Mouse (Mus musculus) cerebellum, adult 2 months (tissue): ENCODE measurements around the gene Tlr7. TPM values are rescaled to one million over a fixed set of nuclear protein-coding genes. Genes with fewer than 3 reads are reported as not detected.

Experiments used
- DNase-seq, 2 experiments: peaks; one replicate each; pipeline ENCODE4 v3.0.0; 2021
- H3K27ac ChIP-seq: fragments of 200-500 bp; 2 replicates; pipeline ENCODE4 v1.5.1; 2012; ENCODE audit warnings: low read length, control low read depth, inconsistent platforms; ENCODE audit not compliant: insufficient read depth
- H3K27me3 ChIP-seq: fragments of 200-500 bp; 2 replicates; pipeline ENCODE4 v1.6.1; 2012; ENCODE audit warnings: inconsistent platforms, mild to moderate bottlenecking, low read length, moderate library complexity; ENCODE audit not compliant: control insufficient read depth, insufficient read depth
- H3K4me1 ChIP-seq: fragments of 200-500 bp; 2 replicates; pipeline ENCODE4 v1.6.1; 2011; ENCODE audit warnings: low read length; ENCODE audit not compliant: control insufficient read depth, insufficient read depth
- H3K4me3 ChIP-seq: fragments of 200-500 bp; replicated peaks from 2 replicates; pipeline ENCODE3; 2011; ENCODE audit warnings: mild to moderate bottlenecking, low read depth, low read length, control low read depth; ENCODE audit not compliant: insufficient read depth
- CTCF ChIP-seq: fragments of 200-500 bp; IDR thresholded peaks from 2 replicates; pipeline ENCODE4 v1.5.1; 2011; ENCODE audit warnings: low read depth, mild to moderate bottlenecking, control low read depth, low read length, moderate library complexity, borderline replicate concordance; ENCODE audit not compliant: insufficient read depth
- POLR2A ChIP-seq: fragments of 200-500 bp; IDR thresholded peaks from 2 replicates; pipeline ENCODE4 v1.6.1; 2011; ENCODE audit warnings: low read length, control low read depth, borderline replicate concordance; ENCODE audit not compliant: insufficient read depth
- WGBS: fragments of 180-500 bp; shearing (Covaris S2); methylation state at CpG from one replicate; pipeline ENCODE4 v1.1.7; 2018; 5-methylcytosine and 5-hydroxymethylcytosine counted together
- polyA plus RNA-seq: library from polyadenylated mRNA; depleted of rRNA; stranded (reverse); fragments of >200 nt; gene quantifications from 2 replicates; pipeline ENCODE4 v1.2.3, GENCODE M21; 2012

Tlr7 gene
- polyA plus RNA-seq, 1 experiment: 0.34 TPM

DNA sequence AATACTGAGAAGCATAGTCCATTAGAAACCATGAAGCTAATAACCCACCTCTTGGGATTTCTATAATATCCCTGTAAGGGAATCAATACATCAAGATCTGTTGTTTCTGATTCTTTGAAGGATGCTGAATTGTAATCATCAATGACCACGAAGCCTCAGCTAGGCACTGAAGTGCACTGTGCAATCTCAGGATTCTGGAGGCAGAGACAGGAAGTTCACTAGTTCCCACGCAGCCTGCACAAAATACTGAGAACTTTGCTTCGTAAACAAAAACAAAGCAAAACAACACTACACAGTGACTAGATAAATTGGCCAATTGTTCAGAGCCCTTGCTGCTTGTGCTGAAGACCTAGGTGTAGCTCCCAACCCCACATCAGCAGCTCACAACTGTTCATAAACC is 11.5 kb upstream of the Tlr7 start:
- Histone ChIP-seq H3K27me3 (no peaks in the 10 kb centered on the region), H3K4me3 (no peak overlapping the region), H3K27ac (no peak overlapping the region), H3K4me1 (no peaks in the 10 kb centered on the region)
- no peak for DNase-seq
- TF ChIP-seq POLR2A: no peak
- WGBS: 99% methylated on average over 3 of the region's 3 CpGs

DNA sequence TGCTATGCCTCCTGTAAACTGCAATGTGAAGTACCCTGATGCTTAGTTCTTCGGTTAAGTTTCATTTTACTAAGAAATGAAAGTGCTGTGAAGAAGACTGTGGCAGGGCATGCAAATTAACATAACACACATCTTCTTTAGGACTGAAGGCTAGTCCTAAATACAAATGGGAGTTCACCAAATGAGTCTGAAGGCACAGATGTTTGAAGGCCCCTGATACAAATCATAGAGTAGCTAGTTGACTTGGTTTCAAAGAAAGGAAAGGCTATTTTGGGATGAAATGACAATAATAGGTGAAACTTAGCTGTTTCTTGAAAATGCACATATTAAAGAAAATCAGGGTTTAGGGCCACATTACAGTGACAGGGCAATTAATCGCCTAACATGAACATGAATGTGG is 9.8 kb upstream of the Tlr7 start:
- 97% methylated on average over 2 of the region's 2 CpGs for WGBS
- no peaks in the 10 kb centered on the region for H3K27me3 ChIP-seq
- H3K4me3 ChIP-seq: no peak overlapping the region
- TF ChIP-seq POLR2A: no peak
- TF ChIP-seq CTCF: no peak
- no peak for DNase-seq
- no peak overlapping the region for H3K27ac ChIP-seq
- H3K4me1 ChIP-seq: no peaks in the 10 kb centered on the region

GRCm38 (mm10) chrX:167337990-167338389 is 7.6 kb upstream of the Tlr7 start:
- H3K4me1 ChIP-seq: no peaks in the 10 kb centered on the region
- H3K27me3 ChIP-seq: no peaks in the 10 kb centered on the region
- TF ChIP-seq CTCF (no peak), POLR2A (no peak)

DNA sequence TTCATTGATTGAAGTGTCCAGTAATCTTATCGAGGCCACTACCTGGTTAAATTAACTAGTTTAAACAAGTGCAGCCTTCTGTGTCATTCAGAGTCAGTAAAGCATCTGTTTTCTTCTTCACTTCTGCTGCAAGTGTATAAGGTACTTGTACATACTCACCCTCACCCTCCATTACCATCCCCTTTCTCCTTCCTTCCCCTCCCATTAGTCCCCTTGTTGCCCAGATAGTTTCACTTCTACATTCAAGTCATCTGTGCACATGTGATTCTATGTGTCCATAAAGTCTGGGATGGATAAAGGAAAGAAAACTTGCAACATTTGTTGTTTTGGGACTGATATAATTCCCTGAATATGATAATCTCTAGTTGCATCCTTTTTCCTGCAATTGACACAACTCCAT is 4.2 kb upstream of the Tlr7 start:
- TF ChIP-seq CTCF (no peak), POLR2A (no peak)
- 90% methylated on average over 1 of the region's 1 CpGs for WGBS
- no peak for DNase-seq

More at GRCm38 (mm10) chrX:167337990-167338389, 7.6 kb upstream of the Tlr7 start:
- 100% methylated on average over 1 of the region's 1 CpGs for WGBS
- no peak overlapping the region for H3K27ac ChIP-seq
- H3K4me3 ChIP-seq: no peak overlapping the region
- no peak for DNase-seq

GRCm38 (mm10) chrX:167332607-167333006 is 2.2 kb upstream of the Tlr7 start:
- Histone ChIP-seq H3K27me3 (no peaks in the 10 kb centered on the region), H3K27ac (no peak overlapping the region), H3K4me1 (no peaks in the 10 kb centered on the region), H3K4me3 (no peak overlapping the region)
- 82% methylated on average over 1 of the region's 1 CpGs for WGBS
- DNase-seq: no peak
- TF ChIP-seq POLR2A (no peak), CTCF (no peak)

More for the DNA sequence above, 4.2 kb upstream of the Tlr7 start:
- Histone ChIP-seq H3K27me3 (no peaks in the 10 kb centered on the region), H3K4me1 (no peaks in the 10 kb centered on the region), H3K4me3 (no peak overlapping the region), H3K27ac (no peak overlapping the region)

GRCm38 (mm10) chrX:167330993-167331392 is 635 bp upstream of the Tlr7 start:
- H3K27ac ChIP-seq: no peak overlapping the region
- no peaks in the 10 kb centered on the region for H3K27me3 ChIP-seq
- H3K4me1 ChIP-seq: no peaks in the 10 kb centered on the region
- DNase-seq: no peak
- WGBS: 82% methylated on average over 4 of the region's 4 CpGs
- TF ChIP-seq CTCF (no peak), POLR2A (no peak)
- H3K4me3 ChIP-seq: no peak overlapping the region

DNA sequence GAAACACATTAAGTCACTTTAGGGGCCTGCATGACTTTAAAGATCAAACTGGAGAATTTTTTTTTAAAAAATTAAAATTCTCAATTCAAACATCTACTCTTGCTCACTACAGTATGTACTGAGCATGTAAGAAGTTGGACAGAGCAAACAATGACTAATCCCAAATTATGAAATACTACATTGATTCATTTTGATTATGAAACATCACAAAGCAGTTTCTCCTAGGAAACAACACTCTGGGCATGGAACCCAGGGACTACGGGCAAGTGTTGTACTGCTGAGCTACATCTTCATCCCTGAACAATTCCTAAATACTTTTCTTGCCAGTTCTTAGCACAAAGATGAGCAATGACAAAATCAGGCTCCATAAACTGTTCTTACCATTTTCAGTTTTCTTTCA is 738 bp downstream of the Tlr7 start:
- TF ChIP-seq CTCF (no peak), POLR2A (no peak)
- no peak for DNase-seq
- no peaks in the 10 kb centered on the region for H3K4me1 ChIP-seq
- no peak overlapping the region for H3K27ac ChIP-seq
- H3K4me3 ChIP-seq: no peak overlapping the region
- H3K27me3 ChIP-seq: no peaks in the 10 kb centered on the region
- 75% methylated on average over 1 of the region's 1 CpGs for WGBS

DNA sequence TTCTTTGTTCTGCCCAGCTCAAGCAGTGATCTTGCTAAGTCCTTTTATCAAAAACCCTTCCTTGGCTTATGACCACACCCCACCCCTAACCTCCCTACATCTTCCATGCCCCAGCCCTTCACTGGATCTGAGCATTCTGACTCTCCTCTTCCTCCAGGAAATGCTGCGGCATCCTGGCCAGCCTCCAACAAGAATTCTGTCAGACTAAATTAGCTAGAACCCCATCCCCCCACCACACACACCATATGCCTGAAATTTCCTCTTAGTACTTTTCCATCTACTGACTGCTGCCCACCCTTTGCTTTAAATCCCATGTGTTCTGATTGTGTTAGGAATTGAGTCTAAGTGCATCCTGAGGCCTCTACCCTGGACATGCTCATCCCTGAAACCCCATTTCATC is 1.3 kb downstream of the Tlr7 start:
- Histone ChIP-seq H3K27me3 (no peaks in the 10 kb centered on the region), H3K27ac (no peak overlapping the region), H3K4me3 (no peak overlapping the region), H3K4me1 (no peaks in the 10 kb centered on the region)
- 11% methylated on average over 1 of the region's 1 CpGs for WGBS
- TF ChIP-seq POLR2A: no peak
- no peak for TF ChIP-seq CTCF
- no peak for DNase-seq
